Mouse (Mus musculus) ovary, postnatal 10 days (tissue): ENCODE data around the gene Rad51c.
"Not testable (repeated sequence)": the region's sequence is repeated elsewhere in the genome, so short reads cannot be mapped to it uniquely, and the experiment has no call there.

Source experiments
- DNase-seq: peaks from one replicate; pipeline ENCODE4 v3.0.0; 2022; ENCODE audit warnings: low spot score

The Rad51c gene

DNA sequence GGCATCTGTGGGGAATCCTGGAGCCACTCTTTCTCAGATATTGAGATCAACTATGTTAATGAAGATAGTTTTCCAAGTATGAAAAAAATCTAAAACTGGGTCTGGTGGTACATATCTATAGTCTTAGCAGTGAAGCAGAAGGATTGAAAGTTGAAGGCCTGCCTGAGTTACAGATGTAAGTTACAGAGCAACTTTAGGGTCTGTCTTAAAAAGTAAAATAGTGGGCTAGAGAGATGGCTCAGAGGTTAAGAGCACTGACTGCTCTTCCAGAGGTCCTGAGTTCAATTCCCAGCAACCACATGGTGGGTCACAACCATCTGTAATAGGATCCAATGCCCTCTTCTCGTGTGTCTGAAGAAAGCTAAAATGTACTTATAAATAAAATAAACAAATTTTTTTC, 27.7 kb upstream of the Rad51c start:
- DNase-seq, result no peak

DNA sequence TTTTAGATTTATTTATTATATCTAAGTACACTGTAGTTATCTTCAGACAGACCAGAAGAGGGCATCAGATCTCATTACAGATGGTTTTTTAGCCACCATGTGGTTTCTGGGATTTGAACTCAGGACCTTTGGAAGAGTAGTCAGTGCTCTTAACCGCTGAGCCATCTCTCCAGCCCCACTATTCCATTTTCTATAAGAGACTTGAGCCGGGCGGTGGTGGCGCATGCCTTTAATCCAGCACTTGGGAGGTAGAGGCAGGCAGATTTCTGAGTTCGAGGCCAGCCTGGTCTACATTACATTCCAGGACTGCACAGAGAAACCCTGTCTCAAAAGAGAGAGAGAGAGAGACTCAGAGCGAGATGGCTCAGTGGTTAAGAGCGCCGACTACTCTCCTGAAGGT, 27.1 kb upstream of the Rad51c start:
- not testable (repeated sequence) for DNase-seq

DNA sequence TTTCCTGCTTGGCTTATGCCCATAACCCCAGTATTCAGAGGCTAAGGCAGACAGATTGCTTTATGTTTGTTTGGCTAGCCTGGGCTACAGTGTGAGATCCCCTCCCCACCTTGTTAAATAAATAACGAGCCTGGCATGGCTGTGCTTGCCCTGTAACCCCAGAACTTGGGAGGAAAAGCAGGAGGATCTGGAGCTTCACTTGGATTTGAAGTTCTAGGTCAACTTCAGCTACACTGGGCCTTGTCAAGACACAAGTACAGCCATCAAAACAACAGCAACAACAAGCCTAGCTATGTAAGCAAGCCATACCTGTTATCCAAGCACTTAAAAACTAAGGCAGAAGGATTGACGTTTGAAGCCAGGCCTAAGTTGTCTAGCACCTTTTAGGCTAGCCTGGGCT, 25.6 kb upstream of the Rad51c start:
- DNase-seq, result no peak

DNA sequence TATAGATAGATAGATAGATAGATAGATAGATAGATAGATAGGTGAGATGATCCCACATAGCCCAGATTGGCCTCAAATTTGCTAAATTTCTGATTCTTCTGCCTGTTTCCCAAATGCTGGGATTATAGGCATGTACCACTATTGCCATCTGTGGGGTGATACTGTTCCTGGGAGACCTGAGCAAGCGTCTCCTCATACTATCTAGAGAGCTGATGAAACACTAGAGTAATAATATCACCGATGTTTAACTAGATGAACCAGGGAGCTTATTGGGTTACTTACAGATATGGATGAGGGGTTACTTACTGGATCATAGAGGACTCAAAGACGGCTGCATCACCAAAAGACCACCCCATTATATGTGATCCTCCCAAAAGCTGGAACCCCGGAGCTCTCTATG, 24.6 kb upstream of the Rad51c start:
- no peak for DNase-seq

DNA sequence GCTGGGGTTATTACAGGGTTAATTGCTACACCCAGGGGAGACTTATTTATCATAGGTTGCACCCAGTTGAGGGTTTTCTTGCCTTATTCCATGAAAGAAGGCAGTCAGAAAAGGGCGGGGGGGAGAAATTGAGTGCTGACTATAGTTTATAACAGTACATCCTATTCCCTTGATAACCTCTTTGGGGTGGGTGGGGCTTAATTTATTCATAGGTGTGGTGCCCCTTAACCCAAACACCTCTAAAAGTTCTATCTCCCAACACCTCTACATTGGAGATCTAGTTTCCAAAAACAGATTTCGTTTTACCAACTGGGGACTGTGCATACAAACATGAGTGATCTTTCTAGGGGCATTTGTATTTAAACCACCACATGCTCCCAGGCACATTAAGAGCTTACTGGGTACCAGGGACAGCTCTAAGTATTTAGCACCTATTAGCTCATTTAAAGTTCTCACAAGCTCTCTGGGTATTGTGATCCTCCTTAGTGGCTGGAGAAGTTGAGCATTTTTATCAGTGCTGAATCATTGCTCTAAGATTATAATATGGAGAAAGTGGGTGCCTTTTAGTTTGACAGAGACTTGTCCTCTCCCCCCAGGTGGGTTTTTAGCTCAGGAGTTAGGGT, 23.4 kb upstream of the Rad51c start:
- DNase-seq, result no peak

DNA sequence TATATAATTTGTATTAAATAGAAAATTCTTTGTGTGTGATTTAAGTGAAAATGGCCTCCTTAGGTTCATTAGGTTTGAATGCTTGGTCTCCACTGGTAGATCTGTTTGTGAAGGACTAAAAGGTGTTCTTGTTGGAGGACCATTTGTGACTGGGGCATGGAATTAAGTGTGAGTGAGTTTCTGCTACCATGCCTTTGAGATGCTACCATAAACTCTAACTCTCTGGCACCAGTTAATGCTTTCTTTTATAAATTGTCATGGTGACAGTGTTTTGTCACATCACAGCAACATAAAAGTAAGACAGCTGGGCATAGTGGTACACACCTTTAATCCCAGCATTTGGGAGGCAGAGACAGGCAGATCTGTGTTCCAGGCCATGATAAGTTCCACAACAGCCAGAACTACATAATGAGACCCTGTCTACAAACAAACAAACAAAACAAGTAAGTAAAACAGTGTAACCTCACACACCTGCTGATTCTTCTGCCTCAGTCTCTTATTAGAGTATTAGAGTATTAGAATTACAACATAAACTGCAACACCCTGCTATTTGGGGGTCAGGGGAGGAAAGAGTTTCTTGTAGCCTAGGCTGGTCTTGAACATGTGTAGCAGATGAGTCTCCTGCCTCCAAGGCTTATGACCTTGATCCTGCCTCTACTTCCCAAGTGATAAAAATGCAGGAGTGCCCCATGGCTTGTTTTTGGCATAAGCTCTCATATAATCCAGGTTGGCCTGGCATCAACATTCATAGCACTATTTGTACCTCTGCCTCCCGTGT, 22.7 kb upstream of the Rad51c start:
- no peak for DNase-seq

DNA sequence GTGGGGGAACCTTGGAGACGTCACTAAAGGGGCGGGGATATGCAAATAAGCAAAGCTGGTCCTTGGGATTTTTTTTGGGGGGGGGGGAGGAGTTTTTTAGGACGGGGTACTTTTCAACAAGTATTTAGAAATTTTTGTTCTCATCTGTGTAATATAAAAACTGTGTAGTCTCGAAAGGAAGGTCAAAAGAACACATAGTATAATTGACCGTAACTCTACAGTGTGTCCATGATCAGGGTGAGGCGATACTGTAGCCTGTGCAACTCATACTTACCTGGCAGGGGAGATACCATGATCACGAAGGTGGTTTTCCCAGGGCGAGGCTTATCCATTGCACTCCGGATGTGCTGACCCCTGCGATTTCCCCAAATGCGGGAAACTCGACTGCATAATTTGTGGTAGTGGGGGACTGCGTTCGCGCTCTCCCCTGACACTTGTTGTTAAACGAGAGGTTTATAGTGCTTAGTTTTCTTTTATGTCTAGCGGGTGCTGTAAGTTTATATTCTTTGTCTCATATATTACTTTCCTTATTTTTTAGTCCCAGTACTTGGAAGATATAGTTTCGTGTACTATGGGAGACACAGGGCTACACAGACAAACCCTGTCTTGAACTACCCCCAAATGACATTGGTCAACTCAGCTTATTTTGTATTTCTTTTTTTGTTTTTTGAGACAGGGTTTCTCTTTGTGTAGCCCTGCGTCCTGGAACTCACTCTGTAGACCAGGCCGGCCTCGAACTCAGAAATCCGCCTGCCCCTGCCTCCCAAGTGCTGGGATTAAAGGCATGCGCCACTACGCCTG, 21.9 kb upstream of the Rad51c start:
- DNase-seq, result peak; percentile 63

DNA sequence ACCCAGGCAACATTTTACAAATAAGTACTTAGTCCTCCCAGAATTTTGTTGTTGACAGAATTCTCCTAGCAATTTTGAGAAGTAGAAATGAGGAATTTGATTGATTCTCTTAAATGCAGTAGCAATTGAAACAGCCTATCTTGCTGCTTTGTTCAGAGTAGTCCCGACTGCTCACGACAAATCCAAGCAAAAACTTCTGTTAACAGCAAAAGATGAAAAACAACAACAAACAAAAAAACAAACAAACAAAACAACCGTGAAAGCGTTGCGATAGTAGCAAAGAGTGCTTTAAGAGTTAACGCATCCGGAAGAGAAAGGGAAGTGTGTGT, 21.3 kb upstream of the Rad51c start:
- DNase-seq, result no peak

DNA sequence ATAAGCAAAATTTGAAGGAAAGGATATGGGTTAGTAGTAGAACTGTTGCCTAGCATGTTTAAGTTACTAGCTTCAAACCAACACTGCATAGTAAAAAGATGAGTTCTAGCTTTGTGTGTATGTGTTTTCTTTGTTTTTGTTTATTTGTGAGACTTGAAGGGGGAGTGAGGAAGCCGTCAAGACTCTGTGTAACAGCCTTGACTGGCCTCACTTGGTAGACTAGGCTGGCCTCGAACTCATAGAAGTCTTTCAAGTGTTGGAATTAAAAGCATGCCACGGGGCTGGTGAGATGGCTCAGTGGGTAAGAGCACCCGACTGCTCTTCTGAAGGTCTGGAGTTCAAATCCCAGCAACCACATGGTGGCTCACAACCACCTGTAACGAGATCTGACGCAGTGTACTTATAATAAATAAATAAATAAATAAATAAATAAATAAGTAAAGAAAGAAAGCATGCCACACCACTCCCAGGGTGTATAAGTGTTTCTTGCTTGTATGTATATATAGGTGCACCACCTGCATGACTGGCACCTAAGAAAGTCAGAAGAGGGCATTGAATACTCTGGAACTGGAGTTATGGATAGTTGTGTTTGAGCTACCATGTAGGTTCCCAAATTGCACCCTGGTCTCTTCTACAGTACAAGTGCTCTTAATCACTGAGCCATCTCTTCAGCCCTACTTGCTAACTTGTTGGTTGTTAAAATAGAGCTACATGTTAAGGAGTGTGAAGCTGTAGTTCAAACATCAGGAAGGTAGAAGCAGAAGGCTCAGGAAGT, 19.0 kb upstream of the Rad51c start:
- no peak for DNase-seq

DNA sequence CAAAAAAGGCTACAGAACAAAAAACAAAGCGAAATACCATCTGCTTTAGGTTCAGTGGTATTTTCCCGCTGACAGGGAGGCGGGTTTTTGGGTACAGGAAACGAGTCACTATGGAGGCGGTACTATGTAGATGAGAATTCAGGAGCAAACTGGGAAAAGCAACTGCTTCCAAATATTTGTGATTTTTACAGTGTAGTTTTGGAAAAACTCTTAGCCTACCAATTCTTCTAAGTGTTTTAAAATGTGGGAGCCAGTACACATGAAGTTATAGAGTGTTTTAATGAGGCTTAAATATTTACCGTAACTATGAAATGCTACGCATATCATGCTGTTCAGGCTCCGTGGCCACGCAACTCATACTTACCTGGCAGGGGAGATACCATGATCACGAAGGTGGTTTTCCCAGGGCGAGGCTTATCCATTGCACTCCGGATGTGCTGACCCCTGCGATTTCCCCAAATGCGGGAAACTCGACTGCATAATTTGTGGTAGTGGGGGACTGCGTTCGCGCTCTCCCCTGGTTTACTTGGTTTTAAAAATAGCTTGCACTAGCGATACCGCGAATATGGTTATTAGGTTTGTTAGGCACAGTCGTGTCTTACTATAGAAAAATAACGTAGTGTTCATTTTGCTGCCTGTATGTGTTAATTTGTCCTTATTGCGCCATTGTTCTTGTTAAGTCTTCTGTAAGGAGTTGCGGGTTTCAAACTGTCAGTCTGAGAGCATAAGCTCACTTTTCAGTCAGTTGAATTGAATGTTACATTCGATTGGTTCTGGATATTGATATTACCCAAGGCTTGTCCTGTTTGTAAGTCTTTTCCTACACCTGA, 18.0 kb upstream of the Rad51c start:
- peak; percentile 79 for DNase-seq

DNA sequence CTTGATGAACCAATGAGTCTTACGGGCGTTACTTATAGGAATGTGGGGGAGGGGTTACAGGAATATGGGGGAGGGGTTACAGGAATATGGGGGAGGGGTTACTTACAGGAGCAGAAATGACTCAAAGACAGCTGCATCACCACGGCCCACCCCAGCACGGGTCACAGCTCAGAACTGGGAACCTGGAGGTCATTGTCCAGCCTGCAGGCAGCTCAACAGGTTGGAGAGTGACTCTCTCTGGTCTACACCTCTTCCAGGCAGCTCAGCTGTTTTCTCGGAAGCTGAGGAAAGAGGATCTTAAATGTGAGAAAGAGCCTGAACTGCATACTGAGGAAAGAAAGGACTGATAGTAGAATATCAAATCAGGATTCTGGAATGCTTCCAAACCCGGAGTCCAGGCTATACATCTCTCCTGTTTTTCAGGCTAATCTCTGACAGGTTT, 17.0 kb upstream of the Rad51c start:
- DNase-seq, result no peak

DNA sequence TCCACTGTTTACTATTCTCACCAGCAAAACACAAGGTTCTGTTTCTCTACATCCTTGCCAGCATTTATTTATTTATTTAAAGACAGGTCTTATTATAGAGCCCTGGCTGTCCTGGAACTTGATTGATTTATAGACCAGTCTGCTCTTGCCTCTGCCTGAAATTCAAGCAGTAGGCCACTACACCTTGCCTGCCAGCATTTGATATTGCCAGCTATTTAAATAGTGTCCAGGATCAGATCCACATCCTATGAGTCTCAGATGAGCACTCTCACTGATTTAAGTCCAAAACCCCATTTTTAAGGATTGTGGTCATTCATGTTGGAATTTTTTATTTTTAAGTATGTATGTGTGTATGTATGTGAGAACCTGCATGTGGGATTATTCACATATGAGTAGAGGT, 16.1 kb upstream of the Rad51c start:
- no peak for DNase-seq

DNA sequence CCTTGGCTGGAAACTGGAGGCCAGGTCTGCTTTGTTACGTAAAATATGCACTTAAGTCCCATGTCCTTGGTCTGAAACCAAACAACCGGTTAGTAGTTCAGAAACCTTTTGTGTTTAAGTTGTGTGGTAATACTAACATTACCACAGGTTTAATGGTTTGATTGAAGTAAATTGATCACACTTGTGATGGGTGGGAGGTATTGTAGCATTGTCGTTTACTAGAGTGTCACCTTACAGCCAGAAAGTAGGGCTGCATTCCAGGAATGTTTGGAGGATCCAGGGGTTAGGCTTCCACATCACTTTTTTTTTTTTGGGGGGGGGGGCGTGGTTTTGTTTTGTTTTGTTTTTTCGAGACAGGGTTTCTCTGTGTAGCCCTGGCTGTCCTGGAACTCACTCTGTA, 11.4 kb upstream of the Rad51c start:
- no peak for DNase-seq

DNA sequence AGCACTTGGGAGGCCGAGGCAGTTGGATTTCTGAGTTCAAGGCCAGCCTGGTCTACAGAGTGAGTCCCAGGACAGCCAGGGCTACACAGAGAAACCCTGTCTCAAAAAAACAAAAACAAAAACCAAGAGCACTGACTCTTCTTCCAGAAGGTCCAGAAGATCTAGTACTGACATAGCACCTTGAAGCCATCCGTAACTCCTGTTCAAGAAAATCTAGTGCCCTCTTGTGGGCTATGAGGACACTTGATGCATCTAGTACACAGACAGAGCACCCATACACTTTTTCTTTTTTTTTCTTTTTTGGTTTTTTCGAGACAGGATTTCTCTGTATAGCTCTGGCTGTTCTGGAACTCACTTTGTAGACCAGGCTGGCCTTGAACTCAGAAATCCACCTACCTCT, 8.7 kb upstream of the Rad51c start:
- not testable (repeated sequence) for DNase-seq

DNA sequence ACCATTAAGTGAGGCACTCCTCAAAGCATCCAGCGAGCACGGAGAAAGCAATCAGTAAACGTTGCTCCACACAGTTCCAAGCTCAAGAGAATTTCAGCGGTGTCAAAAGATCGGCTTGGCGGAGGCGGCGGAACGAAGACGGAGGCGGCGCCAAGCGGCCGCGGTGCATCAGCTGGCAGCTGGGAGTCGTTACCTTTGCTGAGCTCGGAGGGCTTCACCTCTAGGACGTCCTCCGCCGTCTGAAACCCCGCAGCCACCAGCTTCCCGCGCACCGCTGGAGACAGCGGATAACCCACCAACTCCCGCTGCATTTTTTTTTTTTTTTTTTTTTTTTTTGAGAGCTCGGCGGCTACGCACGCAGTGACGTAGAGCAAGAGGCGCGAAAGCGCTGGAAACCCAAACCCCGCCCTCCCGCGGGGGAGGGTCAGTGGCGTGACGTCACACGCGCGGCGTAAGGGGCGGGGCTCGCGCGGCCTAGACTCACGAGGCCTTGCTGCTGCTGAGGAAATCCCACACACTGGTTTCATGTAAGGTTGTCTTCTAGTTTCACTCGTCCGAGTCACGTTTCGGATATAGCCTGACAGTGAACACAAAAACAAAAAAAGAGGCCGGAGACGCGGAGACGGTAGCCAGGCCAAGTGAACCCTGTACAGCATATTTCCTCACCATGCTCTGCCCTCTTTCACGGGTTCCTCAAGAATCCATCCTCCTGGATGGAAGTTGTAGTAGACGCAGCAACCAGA, 472 bp downstream of the Rad51c start:
- peak; percentile 95 for DNase-seq

DNA sequence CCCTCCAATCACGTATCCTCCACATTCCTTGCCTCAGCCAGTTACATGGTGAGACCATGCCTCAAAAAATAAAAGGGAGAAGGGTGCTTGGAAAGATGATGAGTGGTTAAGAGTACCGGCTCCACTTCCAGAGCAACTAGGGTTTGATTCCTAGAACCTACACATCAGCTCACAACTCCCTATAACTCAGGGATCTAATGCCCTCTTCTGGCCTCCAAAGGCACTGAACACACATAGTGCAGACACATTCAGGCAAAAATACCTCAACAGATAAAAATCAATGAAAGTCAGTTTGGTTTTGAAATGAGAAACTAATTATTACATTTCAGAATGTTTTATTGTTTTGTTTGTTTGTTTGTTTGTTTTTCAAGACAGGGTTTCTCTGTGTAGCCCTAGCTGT, 6.4 kb downstream of the Rad51c start:
- no peak for DNase-seq

DNA sequence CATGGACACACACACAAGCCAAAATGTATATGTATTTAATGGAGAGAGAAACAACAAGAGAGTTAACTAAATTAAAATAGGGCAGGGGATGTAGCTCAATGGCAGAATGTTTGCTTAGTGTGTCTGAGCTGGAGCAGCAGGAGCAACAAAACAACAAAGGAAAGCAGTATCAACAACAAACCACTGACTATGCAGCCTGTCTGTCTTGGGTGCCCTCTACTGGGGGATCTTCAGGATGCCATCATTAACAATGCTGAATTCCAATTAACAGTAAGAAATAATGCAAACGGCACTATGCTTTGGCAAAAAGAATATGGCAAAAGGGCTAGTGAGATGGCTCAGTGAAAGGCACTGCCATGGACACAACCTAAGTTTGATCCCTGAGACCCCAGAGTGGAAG, 10.9 kb downstream of the Rad51c start:
- DNase-seq, result no peak

DNA sequence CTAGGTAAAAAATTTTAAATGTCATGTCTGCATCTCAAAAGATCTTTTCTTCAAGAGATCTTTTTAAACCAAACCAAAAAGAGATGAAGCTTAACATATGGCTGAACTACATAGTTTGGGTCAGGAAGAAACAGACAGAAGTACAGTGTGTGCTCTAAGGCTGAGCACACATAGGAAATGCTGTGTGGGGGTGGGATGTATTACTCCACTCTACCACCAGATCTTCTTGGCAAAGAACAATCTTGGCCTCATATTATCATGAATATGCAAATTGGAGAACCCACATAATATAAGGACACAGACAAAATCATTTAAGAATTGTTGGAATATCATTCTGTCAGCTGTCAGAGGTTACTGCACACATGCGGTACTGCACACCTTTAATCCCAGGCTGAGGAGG, 19.1 kb downstream of the Rad51c start:
- DNase-seq, result no peak

DNA sequence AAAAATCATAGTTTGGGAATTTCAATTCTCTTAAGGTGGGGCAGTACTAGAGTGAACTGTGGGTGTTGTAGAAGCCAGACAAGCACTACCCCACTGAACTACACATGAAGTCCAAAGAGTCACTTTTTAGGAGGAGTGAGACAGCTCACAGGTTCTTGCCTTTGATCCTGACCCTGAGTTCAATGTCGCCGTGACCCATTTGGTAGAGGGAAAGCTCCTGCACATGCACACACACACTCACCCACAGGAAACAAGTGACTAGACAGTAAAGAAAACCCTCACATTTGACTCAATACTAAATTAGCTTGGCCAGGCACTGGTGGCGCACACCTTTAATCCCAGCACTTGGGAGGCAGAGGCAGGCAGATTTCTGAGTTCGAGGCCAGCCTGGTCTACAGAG, 20.2 kb downstream of the Rad51c start:
- no peak for DNase-seq

DNA sequence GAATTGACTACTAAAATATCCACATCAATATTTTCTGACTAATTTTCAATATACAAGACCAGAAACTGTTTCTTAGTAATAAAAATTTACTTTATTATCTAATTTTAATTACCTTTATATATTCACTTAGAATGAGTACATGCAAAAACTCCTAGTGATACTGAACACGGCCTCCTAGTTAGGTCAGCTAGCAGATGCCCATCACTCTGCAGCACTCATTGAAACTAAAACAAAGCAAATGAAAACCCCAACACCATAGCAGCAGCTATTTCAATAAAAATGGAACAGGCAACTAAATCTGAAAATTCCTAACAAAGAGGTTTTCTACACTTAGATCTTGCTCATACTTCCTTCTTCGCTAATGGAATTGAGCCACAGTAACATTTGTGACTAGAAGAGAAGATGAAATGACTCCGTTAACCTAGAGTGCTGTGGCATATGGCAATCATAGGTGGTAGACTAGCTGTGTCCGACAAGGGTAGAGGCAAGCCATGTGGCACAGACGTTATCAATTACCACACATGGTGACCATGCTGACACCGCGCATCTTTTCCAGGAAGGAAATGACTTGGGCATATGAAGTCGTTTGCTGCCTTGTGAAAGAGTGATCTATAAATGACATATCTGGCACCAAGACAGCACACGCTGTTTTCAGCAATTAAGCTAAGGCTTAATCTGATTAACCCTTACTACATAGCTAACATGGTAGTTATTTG, 36.7 kb downstream of the Rad51c start:
- DNase-seq, result no peak
